Mouse (Mus musculus) spleen, adult 12 weeks (tissue): ENCODE results near the gene Pla2g4f.

ENCODE experiments used
- DNase-seq: peaks from one replicate; pipeline ENCODE4 v3.0.0; 2022; ENCODE audit warnings: low spot score

Pla2g4f gene

DNA sequence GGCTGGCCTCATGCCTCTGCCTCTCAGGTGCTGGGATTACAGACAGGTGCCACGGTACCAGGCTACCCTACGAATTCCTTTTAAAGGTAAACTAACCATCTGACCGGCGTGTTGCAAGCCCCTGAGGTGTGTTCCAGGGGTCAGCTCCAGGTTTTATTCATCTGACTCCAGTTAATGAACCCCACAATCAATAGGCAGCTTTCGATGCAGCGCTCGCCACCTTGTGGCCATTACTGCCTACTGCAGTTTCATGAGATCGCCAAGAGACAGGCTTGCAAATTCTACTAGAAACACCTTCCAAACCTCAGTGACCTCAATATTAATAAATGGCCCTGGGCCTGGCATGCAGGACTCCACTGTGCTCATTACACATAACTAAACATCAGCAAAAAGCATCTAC is 34.0 kb downstream of the Pla2g4f start:
- DNase-seq = peak; percentile 30

- no peak for DNase-seq
These were observed 37.0 kb downstream of the Pla2g4f start for GRCm38 (mm10) chr2:120276951-120277350.

DNA sequence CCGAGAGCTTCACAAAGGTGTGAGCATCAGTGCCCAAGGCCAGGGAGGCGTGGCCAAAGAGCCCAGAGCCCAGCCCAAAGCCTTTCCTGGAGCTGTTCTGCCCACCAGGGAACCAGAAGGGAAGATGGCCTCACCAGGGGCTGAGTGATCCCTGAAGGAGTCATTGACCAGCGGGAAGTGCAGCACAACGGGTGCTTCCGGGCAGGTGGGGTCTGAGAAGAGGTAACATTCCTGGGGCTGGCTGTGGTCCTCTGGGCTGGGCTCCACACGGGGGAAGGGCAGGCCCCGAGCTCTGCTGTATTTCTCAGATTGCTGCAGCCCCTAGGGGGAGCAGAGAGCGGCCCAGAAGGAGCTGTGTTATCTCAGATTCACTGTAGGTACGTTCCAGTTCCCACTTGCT is 45.3 kb downstream of the Pla2g4f start:
- DNase-seq = no peak

DNA sequence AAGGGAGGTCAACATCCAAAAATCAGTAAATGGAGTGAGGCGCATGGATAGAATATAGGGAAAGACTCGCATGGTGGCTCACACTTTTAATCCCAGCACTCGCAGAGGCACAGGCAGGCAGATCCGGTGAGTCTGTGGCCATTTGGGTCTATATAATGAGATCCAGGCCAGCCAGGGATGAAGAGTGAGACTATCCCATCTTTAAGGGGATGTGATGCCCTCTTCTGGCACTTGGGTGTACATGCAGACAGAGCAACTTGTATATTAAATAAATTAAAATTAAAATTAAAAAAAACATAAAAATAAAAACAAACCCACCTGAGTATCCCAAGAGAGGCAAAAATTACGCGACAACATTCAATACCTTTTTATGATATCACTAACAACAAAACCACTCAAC is 48.4 kb downstream of the Pla2g4f start:
- no peak for DNase-seq

GRCm38 (mm10) chr2:120264858-120265257 is 49.1 kb downstream of the Pla2g4f start:
- DNase-seq = no peak

GRCm38 (mm10) chr2:120262876-120263275 is 51.1 kb downstream of the Pla2g4f start:
- DNase-seq = no peak

- DNase-seq = no peak
These were observed 52.6 kb downstream of the Pla2g4f start for GRCm38 (mm10) chr2:120261346-120261745.

- no peak for DNase-seq
These were observed 57.7 kb downstream of the Pla2g4f start for GRCm38 (mm10) chr2:120256259-120256658.

DNA sequence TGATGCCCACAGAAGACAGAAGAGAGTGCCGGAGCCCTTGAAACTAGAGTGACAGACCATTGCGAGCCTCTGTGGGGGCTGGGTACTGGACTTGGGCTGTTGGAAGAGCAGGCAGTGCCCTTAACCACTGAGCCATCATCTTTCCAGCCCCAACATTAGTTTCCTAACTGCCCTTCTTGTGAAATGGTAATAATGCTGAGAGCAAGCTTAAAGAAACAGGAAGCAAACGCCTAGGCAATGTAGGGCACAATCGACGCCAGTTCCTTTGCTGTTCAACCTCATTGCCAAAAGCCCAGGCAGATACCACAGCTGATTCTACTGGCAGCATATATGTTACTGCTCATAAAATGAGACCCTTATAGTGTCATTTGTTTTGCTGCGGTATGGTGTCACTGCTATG is 61.3 kb downstream of the Pla2g4f start:
- DNase-seq = no peak
